Mouse (Mus musculus): ENCODE data around the gene Ncoa3.
A peak's percentile ranks its signal among the peaks of the same experiment; 100 is the strongest.

Ncoa3 gene

GRCm38 (mm10) chr2:165970767-165971166 is 21.7 kb upstream of the Ncoa3 start:
- no peak for DNase-seq (ENCODE audit: low spot score in 2 of 2)

DNA sequence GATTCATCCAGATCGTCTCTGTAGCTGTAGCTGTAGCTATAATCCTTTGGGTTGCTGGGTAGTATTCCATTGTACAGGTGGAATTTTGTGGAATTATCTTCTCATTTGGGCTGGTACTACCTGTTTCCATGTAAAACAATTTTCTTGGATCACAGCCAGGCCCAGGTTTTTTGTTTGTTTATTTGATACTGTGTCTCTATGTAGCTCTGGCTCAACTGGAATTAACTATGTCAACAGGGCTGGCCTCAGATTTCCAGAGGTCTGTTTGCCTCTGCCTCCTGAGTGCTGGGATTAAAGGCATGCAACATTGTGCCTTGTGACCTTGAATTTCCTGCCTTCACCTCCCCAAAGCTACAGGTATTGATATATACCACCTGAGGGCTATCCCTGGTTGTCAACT is 18.1 kb upstream of the Ncoa3 start:
- DNase-seq (ENCODE audit: low spot score in 2 of 2) = no peak

DNA sequence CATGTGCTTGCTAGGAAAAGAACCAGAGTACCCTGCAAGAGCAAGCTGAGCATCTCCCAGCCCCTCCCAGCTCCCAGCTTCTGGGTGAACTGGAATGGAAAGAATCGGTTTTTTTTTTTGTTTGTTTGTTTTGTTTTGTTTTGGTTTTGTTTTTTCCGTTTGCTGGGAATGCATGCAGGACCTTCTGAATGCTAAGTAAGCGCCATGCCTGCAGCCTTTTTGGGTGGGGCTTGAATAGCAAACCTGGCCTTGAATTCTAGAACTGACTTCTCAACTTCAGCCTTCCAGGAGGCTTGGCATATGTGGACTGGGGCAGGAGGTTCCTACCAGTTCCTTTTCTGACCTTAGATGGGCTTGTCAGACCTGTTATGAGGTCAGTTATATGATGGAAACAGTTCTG is 16.2 kb upstream of the Ncoa3 start:
- no peak for DNase-seq (ENCODE audit: low spot score in 2 of 2)

GRCm38 (mm10) chr2:165976874-165977273 is 15.6 kb upstream of the Ncoa3 start:
- no peak for DNase-seq (ENCODE audit: low spot score in 2 of 2)

GRCm38 (mm10) chr2:165978119-165978518 is 14.3 kb upstream of the Ncoa3 start:
- DNase-seq (ENCODE audit: low spot score in 2 of 2) = no peak

GRCm38 (mm10) chr2:165981248-165981977 is 11.0 kb upstream of the Ncoa3 start:
- no peak for DNase-seq (ENCODE audit: low spot score in 2 of 2)

DNA sequence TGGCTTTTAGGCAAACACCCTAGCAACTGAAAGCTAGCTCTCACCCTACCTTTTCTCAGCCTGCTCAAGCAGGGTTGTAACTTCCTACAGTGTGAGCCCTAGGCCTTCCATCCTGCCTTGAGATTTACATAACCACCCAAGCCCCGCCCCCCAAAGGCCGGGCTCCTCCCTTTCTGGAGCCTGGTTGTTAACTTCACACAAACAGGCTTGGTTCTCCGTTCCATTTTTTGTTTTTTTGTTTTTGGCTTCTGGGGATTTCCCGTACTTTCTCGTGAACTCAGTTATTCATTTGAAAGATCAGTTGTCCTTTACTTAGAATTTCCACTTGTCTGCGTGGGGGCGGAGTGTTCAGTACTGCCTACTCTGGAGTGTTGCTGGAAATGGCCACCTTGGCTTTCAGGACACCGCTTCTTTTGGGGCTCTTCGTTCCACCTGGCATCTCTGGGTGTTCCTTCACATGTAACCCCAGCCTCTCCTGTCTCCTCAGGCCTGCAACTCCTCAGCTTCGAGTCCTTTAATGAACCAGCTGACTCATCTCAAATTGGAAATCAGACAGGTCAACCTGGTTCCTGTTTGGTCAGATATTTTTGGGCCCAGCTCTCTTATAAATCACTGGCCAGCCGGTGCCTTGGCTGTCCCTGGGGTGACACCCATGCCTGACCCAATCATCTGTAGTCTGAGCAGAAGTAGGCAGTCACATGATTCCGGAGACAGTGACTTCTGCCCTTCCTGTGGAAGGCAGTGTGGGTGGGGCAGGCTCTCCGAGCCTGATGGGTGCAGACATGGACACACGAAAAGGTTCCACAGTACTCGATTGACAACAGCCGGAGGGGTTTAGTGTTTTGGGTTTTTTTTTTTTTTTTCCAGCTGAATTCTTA is 9.7 kb upstream of the Ncoa3 start:
- DNase-seq (ENCODE audit: low spot score in 2 of 2) = peak; percentile 30 to 32

GRCm38 (mm10) chr2:165984318-165984717 is 8.1 kb upstream of the Ncoa3 start:
- DNase-seq (ENCODE audit: low spot score in 2 of 2) = no peak

DNA sequence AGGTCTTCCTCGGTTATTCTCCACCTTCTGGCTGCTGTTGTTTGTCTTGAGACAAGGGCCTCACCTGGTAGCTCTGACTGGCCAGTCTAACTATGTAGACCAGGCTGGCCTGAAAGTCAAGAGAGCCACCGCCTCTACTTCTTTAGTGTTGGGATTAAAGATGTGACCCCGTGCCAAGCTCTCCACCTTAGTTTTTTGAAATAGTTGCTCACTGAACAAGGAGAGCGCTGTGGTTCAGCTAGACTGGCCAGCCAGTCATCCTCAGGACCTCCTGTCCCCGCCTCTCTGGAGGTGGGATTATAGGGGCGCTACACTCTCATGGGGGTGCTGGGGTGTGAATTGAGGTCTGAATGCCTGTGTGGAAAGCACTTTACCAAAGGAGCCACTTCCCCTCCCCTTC is 7.5 kb upstream of the Ncoa3 start:
- no peak for DNase-seq (ENCODE audit: low spot score in 2 of 2)

- DNase-seq (ENCODE audit: low spot score in 2 of 2) = no peak
These were observed 6.9 kb upstream of the Ncoa3 start for GRCm38 (mm10) chr2:165985581-165985980.

DNA sequence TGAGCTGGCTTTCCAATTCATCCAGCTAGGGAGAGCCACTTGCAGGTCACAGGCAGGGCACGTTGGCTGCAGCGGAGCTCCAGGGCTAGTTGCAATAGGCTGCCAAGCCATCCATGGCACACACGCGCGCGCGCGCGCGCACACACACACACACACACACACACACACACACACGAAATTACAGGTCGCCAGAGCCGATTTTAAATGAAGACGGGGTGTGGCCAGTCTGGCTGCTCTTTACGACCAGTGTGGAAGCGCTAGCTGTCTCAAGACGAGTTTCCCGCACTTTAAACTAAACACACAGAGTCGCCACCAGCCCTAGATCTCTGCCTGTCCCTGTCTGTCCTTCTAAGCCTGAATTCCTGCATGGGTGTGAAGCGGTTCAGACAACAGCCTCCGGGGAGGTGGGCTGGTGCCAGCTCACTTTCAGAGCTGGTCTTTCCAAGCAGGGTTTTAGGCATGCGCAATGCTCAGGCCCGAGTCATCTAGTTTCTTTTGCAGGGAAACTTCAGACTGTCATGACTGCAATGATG is 5.4 kb upstream of the Ncoa3 start:
- DNase-seq (ENCODE audit: low spot score in 2 of 2) = peak; percentile 48 to 56

- DNase-seq (ENCODE audit: low spot score in 2 of 2) = peak; percentile 27 to 36
These were observed 901 bp downstream of the Ncoa3 start for GRCm38 (mm10) chr2:165993173-165993900.

DNA sequence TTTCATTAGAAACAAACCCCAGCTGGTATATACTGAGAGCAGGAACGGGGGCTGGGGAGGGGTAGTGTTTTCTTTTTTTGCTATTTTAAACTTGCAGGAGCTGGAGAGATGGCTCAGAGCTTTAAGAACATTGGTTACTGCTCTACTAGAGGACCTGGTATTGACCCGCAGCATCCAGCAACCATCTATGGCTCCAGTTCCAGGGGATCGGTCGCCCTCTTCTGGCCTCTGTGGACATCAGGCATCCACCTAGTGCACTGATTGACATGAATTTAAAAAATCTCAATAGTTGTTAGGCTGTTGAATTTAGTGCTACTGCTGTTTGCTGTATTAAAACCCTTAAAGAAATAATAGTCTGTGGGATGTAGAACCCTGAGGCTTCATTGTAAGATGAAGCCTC is 1.9 kb downstream of the Ncoa3 start:
- no peak for DNase-seq (ENCODE audit: low spot score in 2 of 2)

DNA sequence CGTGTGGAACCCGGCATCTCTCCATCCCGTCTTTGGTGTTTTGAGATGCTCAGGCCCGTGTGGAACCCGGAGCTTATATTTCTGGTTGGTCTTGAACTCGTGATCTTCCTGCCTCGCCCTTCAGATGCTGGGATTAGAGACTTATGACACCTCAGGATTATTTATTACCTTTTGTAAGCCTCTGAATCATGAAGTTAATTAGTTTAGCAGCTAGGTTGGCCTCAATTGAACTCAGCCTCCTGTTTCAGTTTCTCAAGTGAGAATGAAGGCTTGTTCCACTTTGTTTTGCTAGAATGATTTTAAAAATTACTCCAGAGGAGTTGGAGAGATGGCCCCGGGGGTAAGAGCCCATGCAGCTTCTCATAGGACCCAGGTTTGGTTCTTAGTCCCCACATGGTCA is 3.3 kb downstream of the Ncoa3 start:
- DNase-seq (ENCODE audit: low spot score in 2 of 2) = no peak

- no peak for DNase-seq (ENCODE audit: low spot score in 2 of 2)
These were observed 3.7 kb downstream of the Ncoa3 start for GRCm38 (mm10) chr2:165996130-165996529.

DNA sequence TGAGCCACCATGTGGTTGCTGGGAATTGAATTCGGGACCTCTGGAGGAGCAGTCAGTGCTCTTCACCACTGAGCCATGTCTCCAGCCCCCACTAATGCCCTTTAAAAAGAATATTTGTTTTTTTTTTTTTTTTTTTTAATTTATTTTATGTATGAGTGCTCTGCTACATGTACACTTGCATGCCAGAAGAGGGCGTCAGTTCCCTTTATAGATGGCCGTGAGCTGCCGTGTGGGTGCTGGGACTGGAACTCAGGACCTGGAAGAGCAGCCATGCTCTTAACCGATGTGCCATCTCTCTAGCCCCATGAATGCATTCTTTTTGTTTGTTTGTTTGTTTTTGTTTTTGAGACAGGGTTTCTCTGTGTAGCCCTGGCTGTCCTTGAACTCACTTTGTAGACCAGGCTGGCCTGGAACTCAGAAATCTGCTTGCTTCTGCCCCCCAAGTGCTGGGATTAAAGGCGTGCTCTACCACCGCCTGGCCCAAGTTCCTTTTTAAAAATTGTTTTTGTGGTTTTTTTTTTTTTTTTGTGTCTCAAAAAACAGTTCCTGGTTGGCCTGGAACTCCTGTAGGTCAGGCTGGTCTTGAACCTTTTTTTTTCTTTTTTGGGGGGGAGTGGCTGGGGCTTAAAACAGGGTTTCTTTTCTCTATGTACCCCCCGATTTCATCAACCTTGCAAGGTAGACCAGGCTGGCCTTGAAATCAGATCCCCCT is 5.0 kb downstream of the Ncoa3 start:
- DNase-seq (ENCODE audit: low spot score in 2 of 2) = no peak

DNA sequence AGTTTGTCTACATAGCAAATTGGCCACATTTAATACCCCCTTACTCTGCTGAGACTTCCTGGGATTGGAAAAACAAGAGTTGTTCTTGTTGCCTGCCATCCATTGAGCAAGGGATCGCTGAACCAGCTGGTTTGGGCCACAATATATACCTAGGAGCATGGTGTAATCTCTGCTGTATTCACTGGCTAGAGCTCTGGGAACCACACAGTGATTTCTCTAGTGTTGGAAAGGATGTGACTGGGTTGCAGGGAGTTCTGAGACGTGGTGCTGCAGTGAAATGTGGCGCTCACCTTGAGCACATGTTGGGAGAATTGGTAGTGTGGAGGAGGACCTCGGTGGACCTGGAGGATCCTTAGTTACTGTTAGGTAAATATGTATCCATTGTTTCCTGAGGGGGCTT is 6.5 kb downstream of the Ncoa3 start:
- DNase-seq (ENCODE audit: low spot score in 2 of 2) = no peak

DNA sequence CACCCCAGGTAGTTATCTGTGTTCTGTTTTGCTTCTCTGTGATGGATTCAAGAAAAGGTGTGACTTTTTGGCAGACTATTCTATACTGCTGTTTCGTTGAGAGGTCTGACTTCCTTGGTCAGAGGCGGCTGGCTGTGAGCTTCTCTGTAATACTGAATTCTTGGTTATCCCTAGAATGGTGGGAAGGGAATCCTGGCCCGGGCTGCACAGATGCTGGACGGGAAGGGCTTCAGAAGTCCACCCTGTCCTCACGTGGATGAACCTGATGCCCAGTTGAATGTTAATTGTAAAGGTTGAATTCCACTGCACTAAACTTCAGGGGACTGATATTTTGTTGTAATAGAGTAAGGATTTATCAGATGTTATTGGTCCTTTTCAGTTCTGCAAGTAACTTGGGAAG is 7.4 kb downstream of the Ncoa3 start:
- DNase-seq (ENCODE audit: low spot score in 2 of 2) = no peak

GRCm38 (mm10) chr2:166000242-166000641 is 7.8 kb downstream of the Ncoa3 start:
- DNase-seq (ENCODE audit: low spot score in 2 of 2) = no peak

DNA sequence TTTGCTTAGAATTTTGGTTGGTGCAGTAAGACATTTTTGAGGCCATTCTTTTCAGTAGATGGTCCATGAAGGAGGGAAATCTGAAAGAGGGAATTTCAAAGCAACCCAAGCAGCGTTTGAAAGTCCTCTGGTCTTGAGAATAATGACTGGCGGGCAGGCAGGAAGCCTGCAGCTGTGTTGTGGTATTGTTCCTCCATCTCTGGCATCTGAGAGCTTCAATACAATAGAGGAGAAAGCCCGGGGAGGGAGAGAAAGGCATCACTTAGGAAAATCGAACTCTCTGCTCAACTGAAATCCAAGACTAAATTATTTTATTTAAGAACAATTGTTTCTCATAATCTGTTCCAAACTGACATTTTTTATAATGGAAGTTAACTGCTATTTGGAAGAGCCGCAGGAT is 8.3 kb downstream of the Ncoa3 start:
- no peak for DNase-seq (ENCODE audit: low spot score in 2 of 2)

DNA sequence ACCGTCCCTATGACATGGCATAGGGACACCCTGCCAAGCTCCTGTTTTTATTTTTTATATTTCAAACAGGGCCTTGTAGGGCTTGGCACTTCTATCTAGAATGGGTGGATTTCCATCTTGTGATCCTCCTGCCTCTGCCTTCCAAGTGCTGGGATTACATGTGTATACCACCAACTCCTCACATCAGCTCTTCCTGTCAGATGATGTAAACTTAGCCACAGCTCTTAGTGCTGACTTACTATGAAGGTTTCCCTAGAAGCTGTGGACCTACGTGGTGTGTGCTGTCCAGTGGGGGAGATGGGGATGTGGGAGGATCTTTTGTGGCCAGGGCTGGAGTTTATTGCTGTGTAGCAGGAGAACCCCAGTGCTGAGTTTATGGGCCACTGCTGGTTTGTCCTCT is 8.9 kb downstream of the Ncoa3 start:
- DNase-seq (ENCODE audit: low spot score in 2 of 2) = no peak

DNA sequence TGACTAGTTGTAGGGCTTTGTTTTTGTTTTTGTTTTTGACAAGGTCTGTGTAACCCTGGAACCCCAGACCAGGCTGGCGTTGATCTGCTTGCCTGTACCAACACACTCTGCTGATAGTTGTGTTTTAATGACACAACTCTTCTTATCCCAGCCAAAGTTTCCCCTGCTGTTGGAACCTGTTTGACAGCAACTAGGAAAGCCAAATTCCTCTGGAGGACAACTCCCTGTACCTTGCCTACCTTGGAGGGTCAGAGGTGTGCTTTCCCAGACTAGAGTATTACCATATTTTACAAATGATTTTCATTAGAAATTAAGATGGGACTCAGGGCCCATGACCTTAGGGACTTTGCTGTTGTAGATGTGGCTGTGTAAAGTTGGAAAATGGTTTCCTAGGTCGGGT is 9.3 kb downstream of the Ncoa3 start:
- DNase-seq (ENCODE audit: low spot score in 2 of 2) = no peak

Measured in frontal cortex, postnatal 10 days (tissue).